Comparison of ENCODE assay signal across 20 mouse cellular contexts in the genomic region with DNA sequence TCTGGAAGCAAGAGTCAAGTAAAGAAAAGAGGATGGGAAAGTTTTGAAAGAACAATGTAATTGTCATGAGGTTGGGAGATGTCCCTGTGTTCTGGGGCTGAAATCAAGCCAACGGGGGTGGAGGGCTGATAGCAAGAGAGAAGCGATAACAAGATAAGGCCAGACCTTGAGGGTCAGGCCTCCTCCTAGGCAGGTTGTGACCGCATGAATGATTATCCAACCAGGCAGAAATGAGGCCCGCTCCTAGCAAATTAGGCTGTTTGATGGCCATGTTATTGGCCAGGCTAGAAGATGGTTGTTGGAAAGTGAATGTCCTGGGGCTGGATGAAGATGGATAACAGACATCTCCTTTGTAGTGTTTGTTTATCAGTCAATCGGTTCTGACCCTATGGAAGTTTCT. TPM values are rescaled to one million over a fixed set of nuclear protein-coding genes. Genes with fewer than 3 reads are reported as not detected.
DNase-seq lines count a peak whose midpoint lies in the region; TF ChIP-seq lines count a peak whose summit lies in the region.
"Had no signal": no experiment of that assay in that cellular context is flagged by ENCODE, and none has a peak within 500 bp of the region (broad histone marks: within the 10 kb centered on the region; RNA-seq: fewer than 3 reads in every experiment).

No protein-coding gene starts in this region.

- no peak for TF ChIP-seq CTCF in gastrocnemius, adult 2 months (IDR thresholded peaks at IDR 0.05)

- 0 out of 2 replicates have a peak overlapping the region, but pooled peaks have one; percentile 16 for H3K27ac ChIP-seq in gastrocnemius, adult 2 months
- H3K27ac ChIP-seq: embryonic facial prominence, embryonic 13.5 days; embryonic facial prominence, embryonic 15.5 days; forebrain, embryonic 10.5 days; forebrain, embryonic 13.5 days; forebrain, embryonic 15.5 days had no signal

- no peak overlapping the region for H3K4me3 ChIP-seq in gastrocnemius, adult 2 months
- H3K4me3 ChIP-seq: embryonic facial prominence, embryonic 13.5 days; embryonic facial prominence, embryonic 15.5 days; erythroblast, embryonic 14.5 days; forebrain, embryonic 10.5 days; forebrain, embryonic 13.5 days; forebrain, embryonic 15.5 days had no signal

- intact Hi-C loops in gastrocnemius, adult 2 months (cut with DNase I), result loop anchor here (2.0 kb wide), 1 partner anchor 86 kb away; no protein-coding TSS in a partner anchor

- DNase-seq in cerebellum, postnatal 14 days, result peak; percentile 30 to 56
- no peak for DNase-seq in cerebellum, postnatal 36 days
- DNase-seq in gastrocnemius, adult 2 months, result no peak
- no peak for DNase-seq in gastrocnemius, postnatal 25 days
- peak; percentile 26 for DNase-seq in retina, embryonic 14.5 days (ENCODE audit: low spot score)
- DNase-seq in heart, adult 8-10 months (ENCODE audit: low spot score), result no peak
- DNase-seq in kidney, adult 11 months, result no peak
- DNase-seq: adrenal gland, adult 2 months; adrenal gland, postnatal 10 days; adrenal gland, postnatal 25 days; cerebellum, adult 11 months; cerebellum, adult 8-10 months; embryo, embryonic 11 days had no signal

RNA-seq across cellular contexts. Expression of gene Hivep2, which starts 5.4 kb away (rescaled TPM):
- 10 to 100 TPM; 40.5 to 42.0 TPM for total RNA-seq in gastrocnemius, adult 2 months (2021)
- 10 to 100 TPM; 32.0 to 41.5 TPM for total RNA-seq in gastrocnemius, postnatal 25 days (2021)
- total RNA-seq in heart, adult 8-10 months (2022), result 10 to 100 TPM; 20.4 to 25.8 (median 22.1) TPM
- total RNA-seq: MEL had no signal

Comparison
In these comparisons a context has a peak if more than half of its experiments do, and no peak if none do; other contexts are left out.
1. DNase-seq: peak in cerebellum, postnatal 14 days (2 of 2) and retina, embryonic 14.5 days (single experiment); none in cerebellum, postnatal 36 days (0 of 2), gastrocnemius, adult 2 months (single experiment), gastrocnemius, postnatal 25 days (single experiment), heart, adult 8-10 months (single experiment) and kidney, adult 11 months (single experiment).